Mouse (Mus musculus): ENCODE data around the gene Alpk1. TPM values are rescaled to one million over a fixed set of nuclear protein-coding genes. Genes with fewer than 3 reads are reported as not detected.
A peak's percentile ranks its signal among the peaks of the same experiment; 100 is the strongest.
"Not testable (repeated sequence)": the region's sequence is repeated elsewhere in the genome, so short reads cannot be mapped to it uniquely, and the experiment has no call there.

Gene Alpk1
- polyA plus RNA-seq, 3 experiments from 2014 or later: 0.55 to 0.57 TPM; not detected in 1

GRCm38 (mm10) chr3:127790234-127791055 is 10.1 kb upstream of the Alpk1 start:
- peak; percentile 54 for ATAC-seq

- ATAC-seq: peak; percentile 30
These were observed 9.3 kb upstream of the Alpk1 start, which contains the start of gene Tifa for GRCm38 (mm10) chr3:127789500-127790191. TSS of gene Tifa (plus strand) at chr3:127789805.

GRCm38 (mm10) chr3:127788919-127789318 is 8.6 kb upstream of the Alpk1 start:
- ATAC-seq: no peak

- ATAC-seq: no peak
These were observed 7.7 kb upstream of the Alpk1 start for GRCm38 (mm10) chr3:127788038-127788437.

GRCm38 (mm10) chr3:127787032-127787431 is 6.7 kb upstream of the Alpk1 start:
- ATAC-seq: no peak

- not testable (repeated sequence) for ATAC-seq
These were observed 3.4 kb upstream of the Alpk1 start for GRCm38 (mm10) chr3:127783680-127784079.

GRCm38 (mm10) chr3:127782921-127783320 is 2.6 kb upstream of the Alpk1 start:
- ATAC-seq: no peak

GRCm38 (mm10) chr3:127780921-127781320 is 594 bp upstream of the Alpk1 start:
- ATAC-seq: no peak

- ATAC-seq: no peak
These were observed 11.2 kb downstream of the Alpk1 start for GRCm38 (mm10) chr3:127769146-127769545.

GRCm38 (mm10) chr3:127765971-127766370 is 14.4 kb downstream of the Alpk1 start:
- no peak for ATAC-seq

GRCm38 (mm10) chr3:127764541-127764940 is 15.8 kb downstream of the Alpk1 start:
- no peak for ATAC-seq

GRCm38 (mm10) chr3:127763076-127763612 is 17.2 kb downstream of the Alpk1 start:
- ATAC-seq: peak; percentile 94

- no peak for ATAC-seq
These were observed 17.9 kb downstream of the Alpk1 start for GRCm38 (mm10) chr3:127762403-127762802.

- peak; percentile 64 for ATAC-seq
These were observed 21.1 kb downstream of the Alpk1 start for GRCm38 (mm10) chr3:127759212-127759611.

- ATAC-seq: no peak
These were observed 21.5 kb downstream of the Alpk1 start for GRCm38 (mm10) chr3:127758806-127759205.

- ATAC-seq: no peak
These were observed 22.4 kb downstream of the Alpk1 start for GRCm38 (mm10) chr3:127757886-127758301.

- ATAC-seq: no peak
These were observed 23.9 kb downstream of the Alpk1 start for GRCm38 (mm10) chr3:127756458-127756857.

- ATAC-seq: no peak
These were observed 30.3 kb downstream of the Alpk1 start for GRCm38 (mm10) chr3:127749981-127750562.

- no peak for ATAC-seq
These were observed 31.1 kb downstream of the Alpk1 start for GRCm38 (mm10) chr3:127749266-127749665.

GRCm38 (mm10) chr3:127748644-127749043 is 31.7 kb downstream of the Alpk1 start:
- no peak for ATAC-seq

GRCm38 (mm10) chr3:127745911-127746640 is 34.3 kb downstream of the Alpk1 start:
- ATAC-seq: no peak

- no peak for ATAC-seq
These were observed 34.8 kb downstream of the Alpk1 start for GRCm38 (mm10) chr3:127745504-127745903.
